Mouse (Mus musculus) neural tube, embryonic 11.5 days (tissue): ENCODE data around the gene Arhgdia. TPM values are rescaled to one million over a fixed set of nuclear protein-coding genes. Genes with fewer than 3 reads are reported as not detected.

Experiments used
- ATAC-seq: fragments of 200-750 bp; cut with Nextera tagmentation; 2 replicates; pipeline ENCODE4 v1.8.0; 2017; ENCODE audit warnings: moderate number of reproducible peaks, mild to moderate bottlenecking, moderate TSS enrichment, moderate library complexity; ENCODE audit not compliant: insufficient read depth, low FRiP score, low TSS enrichment
- DNase-seq: peaks from one replicate; pipeline ENCODE4 v3.0.0-alpha.2; 2015; ENCODE audit warnings: low spot score
- H3K27ac ChIP-seq: fragments of 300-500 bp; sonication (generic); 2 replicates; pipeline ENCODE4 v1.5.1; 2014; ENCODE audit warnings: low read depth, mild to moderate bottlenecking, low read length
- H3K27me3 ChIP-seq: fragments of 300-500 bp; sonication (generic); 2 replicates; pipeline ENCODE4 v1.6.1; 2014; ENCODE audit warnings: mild to moderate bottlenecking, low read length, mixed read lengths; ENCODE audit not compliant: control insufficient read depth, insufficient read depth
- H3K36me3 ChIP-seq: fragments of 300-500 bp; sonication (generic); 2 replicates; pipeline ENCODE4 v1.6.1; 2014; ENCODE audit warnings: mild to moderate bottlenecking, low read length, moderate library complexity, mixed read lengths; ENCODE audit not compliant: control insufficient read depth, insufficient read depth
- H3K4me1 ChIP-seq: fragments of 300-500 bp; sonication (generic); 2 replicates; pipeline ENCODE4 v1.6.1; 2014; ENCODE audit warnings: low read length, mixed read lengths; ENCODE audit not compliant: control insufficient read depth, insufficient read depth
- H3K4me2 ChIP-seq: fragments of 300-500 bp; sonication (generic); 2 replicates; pipeline ENCODE4 v1.6.1; 2014; ENCODE audit warnings: low read depth, mild to moderate bottlenecking, moderate library complexity
- H3K4me3 ChIP-seq: fragments of 300-500 bp; sonication (generic); 2 replicates; pipeline ENCODE4 v1.5.1; 2014; ENCODE audit warnings: low read depth, low read length
- H3K9ac ChIP-seq: fragments of 300-500 bp; sonication (generic); 2 replicates; pipeline ENCODE4 v1.6.1; 2014; ENCODE audit warnings: mild to moderate bottlenecking, low read length
- H3K9me3 ChIP-seq: fragments of 300-500 bp; sonication (generic); 2 replicates; pipeline ENCODE4 v1.6.1; 2016; ENCODE audit warnings: low read length; ENCODE audit not compliant: control insufficient read depth
- WGBS: fragments of 180-500 bp; shearing (Covaris S2); extraction: QIAGEN DNeasy Blood & Tissue Kit; methylation state at CpG from one replicate; pipeline ENCODE4 v1.1.7; 2014; 5-methylcytosine and 5-hydroxymethylcytosine counted together
- polyA plus RNA-seq: library from polyadenylated mRNA; unstranded; fragments of >200 nt; fragmentation: Nextera tagmentation; extraction: Ambion mirVana; gene quantifications from 2 replicates; pipeline ENCODE4 v1.2.1, GENCODE M21; 2014

Gene Arhgdia
- polyA plus RNA-seq, 1 experiment from 2014 or later, result 719 TPM

DNA sequence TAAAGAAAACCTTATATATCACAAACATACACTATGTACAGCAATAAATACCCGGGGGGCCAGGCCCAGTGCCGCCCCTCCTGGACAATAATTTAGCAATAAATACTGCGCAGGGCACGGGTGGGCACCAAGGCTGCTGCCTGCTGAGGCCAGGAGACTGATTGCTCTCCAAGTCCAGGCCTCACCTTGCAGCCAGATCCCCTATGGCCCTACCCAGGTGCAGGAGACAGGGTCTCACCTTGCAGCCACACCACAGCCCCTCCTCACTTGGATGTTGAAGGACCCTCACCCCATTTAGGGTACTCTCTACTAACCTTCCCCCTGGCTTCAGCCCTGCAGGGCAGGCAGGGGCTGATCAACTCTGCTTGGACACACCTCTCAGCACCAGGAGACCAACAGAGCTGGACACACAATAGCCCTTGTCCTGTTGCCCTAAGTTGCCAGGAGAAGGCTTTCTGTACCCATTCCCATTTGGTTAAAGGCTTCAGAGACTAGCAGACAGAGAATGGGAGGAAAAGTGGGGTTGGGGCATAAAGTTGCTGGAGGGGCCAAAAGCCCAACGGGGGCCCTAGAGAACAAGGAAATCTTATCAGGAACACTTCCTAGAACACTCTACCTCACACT is 43.8 kb upstream of the Arhgdia start, which contains the start of gene Sirt7:
TSS of gene Sirt7 (minus strand) at position 89 of the 624 bp plus-strand sequence.
- H3K4me1 ChIP-seq, result peaks cover 14% of the 10 kb centered on the region
- ATAC-seq (no peak), DNase-seq (no peak)
- peaks cover 15% of the 10 kb centered on the region for H3K36me3 ChIP-seq
- H3K9ac ChIP-seq, result peak within 1 kb of the TSS; percentile 80
- no peaks in the 10 kb centered on the region for H3K9me3 ChIP-seq
- no peaks in the 10 kb centered on the region for H3K27me3 ChIP-seq
- WGBS, result 18% methylated on average over 5 of the region's 5 CpGs
- H3K27ac ChIP-seq, result peak within 1 kb of the TSS; percentile 83
- H3K4me2 ChIP-seq, result peak within 1 kb of the TSS; percentile 98
- H3K4me3 ChIP-seq, result peak within 1 kb of the TSS; percentile 99

DNA sequence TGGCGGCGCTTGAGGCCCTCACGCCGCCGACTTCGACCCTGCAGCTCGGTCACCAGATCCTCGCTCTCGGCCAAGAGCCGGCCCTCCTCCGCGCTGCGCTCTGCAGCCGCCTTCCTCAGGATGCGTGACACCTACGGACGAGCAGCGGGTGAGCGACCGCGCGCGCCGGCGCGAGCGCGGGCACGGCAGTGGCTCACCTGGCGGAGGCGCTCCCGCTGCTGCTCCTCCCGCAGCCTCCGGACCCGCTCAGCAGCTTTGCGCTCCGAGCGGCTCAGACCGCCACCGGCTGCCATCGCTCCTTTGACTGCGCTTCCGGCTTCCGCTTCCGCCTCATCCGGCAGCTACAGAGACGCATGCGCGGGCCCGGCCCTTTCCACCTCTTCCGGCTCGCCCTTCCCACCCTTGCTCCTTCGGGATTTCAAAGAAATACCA is 43.3 kb upstream of the Arhgdia start:
- H3K4me2 ChIP-seq, result peak overlapping the region; percentile 98
- no peaks in the 10 kb centered on the region for H3K9me3 ChIP-seq
- H3K36me3 ChIP-seq, result peaks cover 17% of the 10 kb centered on the region
- peak overlapping the region; percentile 99 for H3K4me3 ChIP-seq
- H3K4me1 ChIP-seq, result peaks cover 9% of the 10 kb centered on the region
- ATAC-seq (peak; percentile 83), DNase-seq (peak; percentile 90)
- H3K27me3 ChIP-seq, result no peaks in the 10 kb centered on the region
- H3K27ac ChIP-seq, result peak overlapping the region; percentile 83
- H3K9ac ChIP-seq, result peak overlapping the region; percentile 80
- WGBS, result 0% methylated on average over 46 of the region's 53 CpGs

DNA sequence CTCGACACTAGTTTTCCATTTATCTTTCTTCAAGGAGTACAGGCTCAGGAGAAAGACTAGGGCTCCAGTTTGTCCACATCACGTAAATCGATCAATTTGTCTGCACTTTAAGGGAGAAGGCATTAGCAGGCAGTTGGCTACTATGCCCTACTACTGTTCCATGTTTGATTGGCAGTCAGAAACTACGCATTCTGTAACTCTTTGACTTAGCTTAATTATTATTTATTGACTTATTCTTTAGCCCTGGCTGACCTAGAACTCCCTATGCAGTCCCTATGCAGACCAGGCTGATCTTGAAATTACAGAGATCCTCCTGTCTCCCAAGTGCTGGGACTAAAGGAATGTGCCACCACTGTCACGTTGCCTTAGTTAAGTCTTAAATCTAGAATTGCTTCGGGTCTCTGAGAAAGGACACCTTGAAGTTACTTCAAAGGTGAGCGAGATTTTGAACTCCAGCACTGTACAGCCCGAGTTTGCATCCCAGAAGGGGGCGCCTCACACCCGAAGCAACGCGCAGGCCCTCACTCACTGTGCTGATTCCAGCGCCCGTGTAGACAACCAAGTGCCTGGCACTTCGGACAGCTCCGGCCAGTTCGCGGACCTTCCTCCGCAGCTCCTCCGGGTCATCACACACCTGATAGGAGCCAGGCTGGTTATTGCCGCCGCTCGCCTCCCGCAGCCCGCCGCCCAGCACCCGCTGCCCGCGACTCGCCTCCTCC is 42.7 kb upstream of the Arhgdia start:
- Histone ChIP-seq H3K4me2 (peak overlapping the region; percentile 98), H3K4me3 (peak overlapping the region; percentile 99), H3K9me3 (no peaks in the 10 kb centered on the region), H3K36me3 (peaks cover 15% of the 10 kb centered on the region), H3K27ac (peak overlapping the region; percentile 83), H3K4me1 (peaks cover 9% of the 10 kb centered on the region), H3K9ac (peak overlapping the region; percentile 80), H3K27me3 (no peaks in the 10 kb centered on the region)
- 14% methylated on average over 30 of the region's 30 CpGs for WGBS
- peak; percentile 52; the same call in 1 of the 2 replicates for ATAC-seq
- DNase-seq, result peak; percentile 65

DNA sequence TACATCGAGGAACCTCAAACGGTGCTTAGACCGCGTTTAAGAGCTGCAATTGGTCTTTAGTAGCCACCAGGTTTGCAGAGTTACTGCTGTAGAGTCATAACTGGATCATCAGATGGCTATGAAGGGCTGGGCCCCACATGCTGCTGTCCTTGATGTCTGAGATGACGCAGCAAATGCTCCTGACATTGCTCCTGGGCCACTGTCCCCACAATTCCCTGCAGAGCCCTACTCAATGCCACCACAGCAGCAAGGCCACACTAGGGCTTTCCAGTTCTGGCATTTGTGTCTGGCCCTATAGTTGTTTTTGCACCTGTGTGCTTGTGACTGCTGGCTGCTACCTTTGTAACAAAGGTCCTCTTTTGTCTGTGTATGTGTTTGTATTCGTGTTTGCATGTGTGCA is 41.4 kb upstream of the Arhgdia start:
- Histone ChIP-seq H3K27me3 (no peaks in the 10 kb centered on the region), H3K9me3 (no peaks in the 10 kb centered on the region), H3K9ac (no peak overlapping the region), H3K4me3 (no peak overlapping the region), H3K36me3 (peaks cover 14% of the 10 kb centered on the region), H3K27ac (no peak overlapping the region), H3K4me1 (peaks cover 9% of the 10 kb centered on the region), H3K4me2 (no peak overlapping the region)
- ATAC-seq (no peak), DNase-seq (no peak)
- 92% methylated on average over 6 of the region's 6 CpGs for WGBS

DNA sequence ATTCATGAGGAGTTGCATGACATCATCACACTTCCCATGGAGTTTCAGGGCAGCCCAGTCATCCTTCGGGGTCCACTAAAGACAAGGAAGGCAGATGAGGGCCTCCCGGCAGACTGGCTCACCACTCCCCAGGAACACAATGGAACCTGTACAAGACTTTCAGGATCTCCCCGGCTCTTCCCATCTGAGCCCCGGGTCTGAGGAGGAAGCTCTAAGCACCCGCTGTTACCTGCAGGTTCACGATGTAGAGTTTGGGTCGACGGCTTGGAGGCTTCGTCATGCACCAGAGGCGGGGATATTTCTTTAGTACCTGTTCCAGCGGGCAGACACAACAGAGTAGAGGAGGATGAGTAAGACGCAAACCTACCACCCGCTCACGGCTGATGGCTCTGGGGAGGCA is 38.8 kb upstream of the Arhgdia start:
- no peak overlapping the region for H3K27ac ChIP-seq
- no peak overlapping the region for H3K4me3 ChIP-seq
- H3K4me1 ChIP-seq, result peaks cover 16% of the 10 kb centered on the region
- DNase-seq (no peak), ATAC-seq (no peak)
- peaks cover 12% of the 10 kb centered on the region for H3K36me3 ChIP-seq
- H3K27me3 ChIP-seq, result no peaks in the 10 kb centered on the region
- H3K9me3 ChIP-seq, result no peaks in the 10 kb centered on the region
- no peak overlapping the region for H3K9ac ChIP-seq
- no peak overlapping the region for H3K4me2 ChIP-seq
- WGBS, result 97% methylated on average over 14 of the region's 14 CpGs

DNA sequence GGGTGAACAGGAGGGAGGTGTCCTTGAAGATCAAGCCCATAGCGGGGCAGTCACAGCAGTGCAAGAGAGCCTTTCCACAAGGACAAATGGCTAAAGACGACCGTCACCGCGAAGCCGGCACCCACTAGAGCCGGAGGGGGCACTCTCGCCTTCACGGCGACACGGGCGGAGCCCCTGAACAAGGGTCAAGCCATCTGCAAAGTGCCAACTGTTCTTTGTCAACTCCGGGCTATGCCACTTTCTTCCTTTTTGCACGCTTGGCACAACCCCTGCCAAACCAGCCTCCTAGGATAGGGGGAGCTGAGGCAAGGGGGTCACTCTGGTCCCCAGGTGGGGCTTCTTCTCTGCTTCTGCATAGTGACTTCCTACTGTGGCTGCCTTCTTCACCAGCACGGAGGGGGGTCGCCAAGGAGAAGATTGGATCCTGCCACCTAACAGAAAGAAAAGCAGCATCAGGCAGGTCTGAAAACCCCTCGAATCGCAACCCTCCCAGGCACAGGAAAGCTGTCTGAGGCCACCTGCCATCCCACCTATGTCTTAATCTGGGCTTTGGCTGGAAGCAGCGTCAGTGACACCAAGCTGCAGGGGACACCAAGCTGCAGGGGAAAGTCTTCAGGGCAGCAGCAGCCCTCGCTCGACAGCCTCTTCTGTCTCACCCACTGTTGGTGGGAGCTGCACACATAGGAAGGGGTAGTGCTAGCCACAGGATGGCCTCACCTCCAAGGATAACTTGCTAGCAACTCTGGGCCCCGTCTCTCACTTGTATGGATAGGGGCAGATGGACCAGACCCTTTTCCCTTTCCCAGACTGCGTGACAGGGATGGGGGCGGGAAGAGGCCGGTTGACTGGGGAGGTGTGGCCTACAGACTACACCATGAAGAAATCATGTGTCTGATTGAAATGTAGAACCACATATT is 37.5 kb upstream of the Arhgdia start:
- Histone ChIP-seq H3K9ac (no peak overlapping the region), H3K27ac (no peak overlapping the region), H3K4me3 (no peak overlapping the region), H3K4me2 (no peak overlapping the region), H3K36me3 (peaks cover 12% of the 10 kb centered on the region), H3K9me3 (no peaks in the 10 kb centered on the region), H3K4me1 (peaks cover 11% of the 10 kb centered on the region), H3K27me3 (no peaks in the 10 kb centered on the region)
- 94% methylated on average over 25 of the region's 25 CpGs for WGBS
- no peak for DNase-seq
- no peak for ATAC-seq

DNA sequence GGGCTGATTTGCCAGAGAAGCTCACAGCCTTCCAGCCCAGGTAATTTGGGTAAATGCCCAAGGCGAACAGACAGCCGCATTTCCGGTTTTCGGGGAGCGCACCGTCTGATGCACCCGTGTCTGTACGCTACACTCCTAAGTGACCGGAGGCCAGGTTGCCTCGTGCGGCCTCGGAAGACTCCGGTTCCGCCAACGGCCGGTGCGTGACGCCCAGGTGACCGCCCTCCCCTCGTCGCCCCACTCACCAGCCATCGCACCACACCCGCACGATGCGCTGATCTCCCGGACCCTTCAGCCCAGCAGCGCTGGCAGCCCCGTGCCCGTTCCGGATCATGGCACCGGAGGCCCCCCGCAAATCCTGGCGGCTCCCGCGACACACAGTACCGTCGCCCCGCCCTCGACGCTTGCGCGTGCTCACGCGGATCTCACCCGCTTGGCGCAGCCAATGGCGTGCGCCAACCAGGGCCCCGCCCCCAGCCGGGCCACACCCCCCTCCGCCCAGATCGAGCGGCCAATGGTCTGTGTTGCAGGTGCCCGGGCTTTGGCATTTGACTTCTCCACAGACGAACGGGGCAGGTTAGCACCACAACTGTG is 36.2 kb upstream of the Arhgdia start, which contains the start of gene Pcyt2:
TSS of gene Pcyt2 (minus strand) at position 418 of the 594 bp plus-strand sequence.
- H3K27me3 ChIP-seq, result no peaks in the 10 kb centered on the region

More for the DNA sequence above, 36.2 kb upstream of the Arhgdia start, which contains the start of gene Pcyt2:
- under 1% methylated on average over 56 of the region's 56 CpGs for WGBS
- peaks cover 12% of the 10 kb centered on the region for H3K36me3 ChIP-seq
- peak; percentile 93 for ATAC-seq
- peak within 1 kb of the TSS; percentile 80 for H3K9ac ChIP-seq
- no peaks in the 10 kb centered on the region for H3K9me3 ChIP-seq
- H3K4me1 ChIP-seq, result peaks cover 9% of the 10 kb centered on the region
- peak within 1 kb of the TSS; percentile 60; the same call in 1 of the 2 replicates for H3K27ac ChIP-seq
- H3K4me2 ChIP-seq, result peak within 1 kb of the TSS; percentile 94
- DNase-seq, result peak; percentile 93
- peak within 1 kb of the TSS; percentile 81 for H3K4me3 ChIP-seq
